Mouse (Mus musculus): ENCODE data around the gene Lyg2.

GRCm38 (mm10) chr1:37959486-37959885 lies 43.2 kb upstream of the Lyg2 start:
- TF ChIP-seq CTCF (IDR thresholded peaks at IDR 0.05; ENCODE audit: extremely low read depth, insufficient read length, insufficient replicate concordance, low read depth, low read length) = no peak
- TF ChIP-seq POLR2A (IDR thresholded peaks at IDR 0.05; ENCODE audit: low read depth, low read length) = no peak

All from small intestine, adult 2 months (tissue).